19 mouse cellular contexts compared by ENCODE assay signal in the genomic region with DNA sequence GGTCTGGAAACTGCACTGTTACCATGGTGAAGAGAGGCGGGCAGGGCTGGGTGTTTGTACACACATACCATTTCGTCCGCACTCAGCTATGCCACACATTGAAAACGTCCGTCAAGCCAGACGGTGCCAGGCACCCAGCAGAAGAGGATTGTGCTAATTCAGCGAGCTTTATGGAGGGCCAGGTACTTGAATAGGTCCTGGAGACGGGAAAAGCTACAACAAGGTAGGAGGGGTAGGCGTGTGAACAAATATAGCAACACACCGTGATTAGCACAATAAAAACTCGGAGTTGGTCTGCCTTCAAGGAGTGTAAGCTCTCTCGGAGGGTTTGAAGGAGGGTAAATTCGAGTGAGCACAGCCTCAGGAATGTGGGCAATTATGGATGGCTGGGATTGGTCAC. TPM values are rescaled to one million over a fixed set of nuclear protein-coding genes. Genes with fewer than 3 reads are reported as not detected.
DNase-seq lines count a peak whose midpoint lies in the region; ATAC-seq and TF ChIP-seq lines count a peak whose summit lies in the region.
"Had no signal": no experiment of that assay in that cellular context is flagged by ENCODE, and none has a peak within 500 bp of the region (broad histone marks: within the 10 kb centered on the region; RNA-seq: fewer than 3 reads in every experiment).

No protein-coding gene starts in this region.

- H3K27ac ChIP-seq in forebrain, postnatal 0 days (ENCODE audit: low read depth, low read length), result no peak overlapping the region
- no peak overlapping the region for H3K27ac ChIP-seq in forebrain, embryonic 16.5 days (ENCODE audit: low read length)
- H3K27ac ChIP-seq in kidney, postnatal 0 days, result no peak overlapping the region
- H3K27ac ChIP-seq: midbrain, embryonic 13.5 days had no signal

- no peak for TF ChIP-seq CTCF in forebrain, postnatal 0 days (IDR thresholded peaks at IDR 0.05; ENCODE audit: low read depth)
- no peak for TF ChIP-seq CTCF in kidney, postnatal 0 days (IDR thresholded peaks at IDR 0.05; ENCODE audit: low read depth)

- H3K27me3 ChIP-seq in forebrain, postnatal 0 days (ENCODE audit: insufficient read depth, low read length), result peaks cover 16% of the 10 kb centered on the region
- peaks cover 22% of the 10 kb centered on the region for H3K27me3 ChIP-seq in forebrain, embryonic 16.5 days (replicated peaks; ENCODE audit: control insufficient read depth, insufficient read depth, low read length)
- no peaks in the 10 kb centered on the region for H3K27me3 ChIP-seq in kidney, postnatal 0 days (ENCODE audit: insufficient read depth, low read length)

- no peak overlapping the region for H3K4me3 ChIP-seq in forebrain, postnatal 0 days (ENCODE audit: low read depth, low read length)
- no peak overlapping the region for H3K4me3 ChIP-seq in forebrain, embryonic 16.5 days (replicated peaks; ENCODE audit: low read length)
- peak overlapping the region; percentile 19; the same call in 1 of the 2 replicates for H3K4me3 ChIP-seq in kidney, postnatal 0 days (replicated peaks; ENCODE audit: low read depth, low read length)
- H3K4me3 ChIP-seq: midbrain, embryonic 13.5 days had no signal

- no peaks in the 10 kb centered on the region for H3K4me1 ChIP-seq in forebrain, postnatal 0 days (ENCODE audit: insufficient read depth)
- 0 out of 2 replicates have a peak, but pooled peaks cover 3% of the 10 kb centered on the region for H3K4me1 ChIP-seq in forebrain, embryonic 16.5 days (replicated peaks; ENCODE audit: control insufficient read depth, insufficient read depth, low read length)
- H3K4me1 ChIP-seq in kidney, postnatal 0 days (replicated peaks; ENCODE audit: insufficient read depth, low read length), result no peaks in the 10 kb centered on the region

- ATAC-seq in forebrain, postnatal 0 days, result peak; percentile 79
- no peak for ATAC-seq in forebrain, embryonic 16.5 days
- ATAC-seq in kidney, postnatal 0 days (replicated peaks; ENCODE audit: low FRiP score, low read depth), result no peak
- ATAC-seq: midbrain, embryonic 13.5 days had no signal

- 32% methylated on average over 13 of the region's 13 CpGs for WGBS in forebrain, postnatal 0 days
- WGBS in forebrain, embryonic 16.5 days, result 35% methylated on average over 13 of the region's 13 CpGs
- 53% methylated on average over 13 of the region's 13 CpGs for WGBS in kidney, postnatal 0 days

- no peaks in the 10 kb centered on the region for H3K36me3 ChIP-seq in forebrain, postnatal 0 days (ENCODE audit: insufficient read depth)
- H3K36me3 ChIP-seq in forebrain, embryonic 16.5 days (ENCODE audit: control insufficient read depth, insufficient read depth), result no peaks in the 10 kb centered on the region
- H3K36me3 ChIP-seq in kidney, postnatal 0 days (ENCODE audit: insufficient read depth, low read length), result no peaks in the 10 kb centered on the region
- H3K36me3 ChIP-seq: midbrain, embryonic 13.5 days had no signal

- H3K9ac ChIP-seq in forebrain, postnatal 0 days, result no peak overlapping the region
- H3K9ac ChIP-seq in forebrain, embryonic 16.5 days (replicated peaks; ENCODE audit: low read depth, low read length), result no peak overlapping the region
- no peak overlapping the region for H3K9ac ChIP-seq in kidney, postnatal 0 days (ENCODE audit: low read depth, low read length)
- H3K9ac ChIP-seq: midbrain, embryonic 13.5 days had no signal

- peak; percentile 41 for DNase-seq in forebrain, postnatal 0 days
- DNase-seq in kidney, postnatal 0 days (ENCODE audit: low spot score), result no peak
- no peak for DNase-seq in kidney, adult 9 months
- peak; percentile 85 to 86 for DNase-seq in lung, adult 18-20 months
- DNase-seq in lung, postnatal 36 days, result peak; percentile 75
- DNase-seq in gastrocnemius, adult 18-20 months (ENCODE audit: low spot score), result no peak
- DNase-seq in cerebellum, postnatal 25 days, result no peak
- DNase-seq: cerebellum, adult 11 months; kidney, adult 18-20 months had no signal

- H3K9me3 ChIP-seq in forebrain, postnatal 0 days (ENCODE audit: low read length), result no peaks in the 10 kb centered on the region
- H3K9me3 ChIP-seq in forebrain, embryonic 16.5 days (ENCODE audit: control insufficient read depth, low read length), result no peaks in the 10 kb centered on the region
- no peaks in the 10 kb centered on the region for H3K9me3 ChIP-seq in kidney, postnatal 0 days (replicated peaks; ENCODE audit: low read length)
- H3K9me3 ChIP-seq: midbrain, embryonic 13.5 days had no signal

- H3K4me2 ChIP-seq in forebrain, postnatal 0 days (ENCODE audit: low read depth), result no peak overlapping the region
- H3K4me2 ChIP-seq in forebrain, embryonic 16.5 days (ENCODE audit: low read length), result no peak overlapping the region
- peak overlapping the region; percentile 30 for H3K4me2 ChIP-seq in kidney, postnatal 0 days (ENCODE audit: low read length)
- H3K4me2 ChIP-seq: midbrain, embryonic 13.5 days had no signal

RNA-seq across cellular contexts. Expression of gene Scnn1a, which starts 2.3 kb away (rescaled TPM):
- 0.67 and 1.2 TPM in 2 replicates for total RNA-seq in forebrain, postnatal 0 days (2014; rRNA removed)
- 1.0 and 1.5 TPM in 2 replicates for polyA plus RNA-seq in forebrain, postnatal 0 days (2015; fragmentation: Nextera tagmentation; extraction: Ambion mirVana)
- polyA plus RNA-seq in forebrain, embryonic 16.5 days (2015; fragmentation: Nextera tagmentation; extraction: Ambion mirVana), result 0.34 and 0.39 TPM in 2 replicates
- 19.9 and 22.7 TPM in 2 replicates for polyA plus RNA-seq in kidney, postnatal 0 days (2015; fragmentation: Nextera tagmentation; extraction: Ambion mirVana)
- under 1 TPM; 0.19 to 0.25 TPM for total RNA-seq in gastrocnemius, adult 18-20 months (2021)

RNA-seq across cellular contexts. Expression of gene Ltbr, which starts 9.1 kb away (rescaled TPM):
- total RNA-seq in forebrain, postnatal 0 days (2014; rRNA removed), result 14.9 and 19.9 TPM in 2 replicates
- polyA plus RNA-seq in forebrain, postnatal 0 days (2015; fragmentation: Nextera tagmentation; extraction: Ambion mirVana), result 11.4 and 14.8 TPM in 2 replicates
- 10.4 and 11.6 TPM in 2 replicates for polyA plus RNA-seq in forebrain, embryonic 16.5 days (2015; fragmentation: Nextera tagmentation; extraction: Ambion mirVana)
- 69.8 and 71.6 TPM in 2 replicates for polyA plus RNA-seq in kidney, postnatal 0 days (2015; fragmentation: Nextera tagmentation; extraction: Ambion mirVana)
- 10 to 100 TPM; 15.3 to 17.7 TPM for total RNA-seq in gastrocnemius, adult 18-20 months (2021)

RNA-seq across cellular contexts. Expression of gene Tnfrsf1a, which starts 26.4 kb away (rescaled TPM):
- total RNA-seq in forebrain, postnatal 0 days (2014; rRNA removed), result 6.8 and 12.1 TPM in 2 replicates
- 13.2 and 13.6 TPM in 2 replicates for polyA plus RNA-seq in forebrain, postnatal 0 days (2015; fragmentation: Nextera tagmentation; extraction: Ambion mirVana)
- polyA plus RNA-seq in forebrain, embryonic 16.5 days (2015; fragmentation: Nextera tagmentation; extraction: Ambion mirVana), result 13.2 and 18.2 TPM in 2 replicates
- 77.9 and 80.4 TPM in 2 replicates for polyA plus RNA-seq in kidney, postnatal 0 days (2015; fragmentation: Nextera tagmentation; extraction: Ambion mirVana)
- 10 to 100 TPM; 16.6 to 24.9 TPM for total RNA-seq in gastrocnemius, adult 18-20 months (2021)

RNA-seq across cellular contexts. Expression of gene Tuba3a, which starts 37.0 kb away (rescaled TPM):
- not detected in 2 replicates for total RNA-seq in forebrain, postnatal 0 days (2014; rRNA removed)
- not detected in 2 replicates for polyA plus RNA-seq in forebrain, postnatal 0 days (2015; fragmentation: Nextera tagmentation; extraction: Ambion mirVana)
- polyA plus RNA-seq in forebrain, embryonic 16.5 days (2015; fragmentation: Nextera tagmentation; extraction: Ambion mirVana), result not detected in 2 replicates
- 0.17 TPM in 1 of 2 replicates, not detected in the other for polyA plus RNA-seq in kidney, postnatal 0 days (2015; fragmentation: Nextera tagmentation; extraction: Ambion mirVana)
- not detected for total RNA-seq in gastrocnemius, adult 18-20 months (2021)
- total RNA-seq: gastrocnemius, postnatal 4 days; layer of hippocampus, adult 18-20 months; left cerebral cortex, postnatal 10 days; liver, adult 2 months had no signal
- polyA plus RNA-seq: embryonic facial prominence, embryonic 11.5 days; heart, embryonic 14.5 days; hindbrain, embryonic 11.5 days; liver, adult 2 months; stomach, embryonic 14.5 days had no signal

RNA-seq across cellular contexts. Expression of gene Plekhg6, which starts 57.8 kb away (rescaled TPM):
- 0.15 and 1.00 TPM in 2 replicates for total RNA-seq in forebrain, postnatal 0 days (2014; rRNA removed)
- polyA plus RNA-seq in forebrain, postnatal 0 days (2015; fragmentation: Nextera tagmentation; extraction: Ambion mirVana), result 0.16 TPM in 2 replicates
- 0.07 TPM in 1 of 2 replicates, not detected in the other for polyA plus RNA-seq in forebrain, embryonic 16.5 days (2015; fragmentation: Nextera tagmentation; extraction: Ambion mirVana)
- polyA plus RNA-seq in kidney, postnatal 0 days (2015; fragmentation: Nextera tagmentation; extraction: Ambion mirVana), result 3.1 and 3.4 TPM in 2 replicates
- not detected for total RNA-seq in gastrocnemius, adult 18-20 months (2021)

Comparison
In these comparisons a context has a peak if more than half of its experiments do, and no peak if none do; other contexts are left out.
1. DNase-seq: peak in forebrain, postnatal 0 days (single experiment), lung, adult 18-20 months (2 of 2) and lung, postnatal 36 days (single experiment); none in kidney, postnatal 0 days (single experiment), kidney, adult 9 months (single experiment), gastrocnemius, adult 18-20 months (single experiment) and cerebellum, postnatal 25 days (0 of 2).